ENCODE assay signal across 10 mouse cellular contexts in the genomic region with DNA sequence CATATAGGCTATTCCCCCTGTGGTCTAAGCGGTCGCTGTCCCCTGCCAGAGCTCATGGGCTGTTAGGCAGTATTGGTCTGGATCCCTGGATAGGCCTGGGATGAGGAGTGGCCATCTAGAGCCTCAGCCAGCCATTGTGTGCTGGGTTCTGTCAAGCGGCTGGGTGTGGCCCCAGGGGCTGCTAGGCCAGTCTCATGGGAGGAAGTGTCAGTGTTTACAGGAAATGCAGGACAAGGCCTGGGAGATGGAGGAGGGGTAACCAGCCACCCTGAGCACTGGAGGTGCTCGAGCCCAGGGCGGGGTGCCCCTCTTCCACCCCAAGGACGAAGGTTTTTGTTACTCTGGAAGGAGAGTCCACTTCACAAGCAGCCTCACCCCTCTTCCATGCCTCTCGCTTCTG. TPM values are rescaled to one million over a fixed set of nuclear protein-coding genes. Genes with fewer than 3 reads are reported as not detected.
DNase-seq lines count a peak whose midpoint lies in the region; ATAC-seq and TF ChIP-seq lines count a peak whose summit lies in the region.
"Had no signal": no experiment of that assay in that cellular context is flagged by ENCODE, and none has a peak within 500 bp of the region (broad histone marks: within the 10 kb centered on the region; RNA-seq: fewer than 3 reads in every experiment).

No protein-coding gene starts in this region.

- TF ChIP-seq CTCF in midbrain, postnatal 0 days (IDR thresholded peaks at IDR 0.05), result no peak

- intact Hi-C loops in gastrocnemius, postnatal 36 days (cut with DNase I), result no loop called here

- H3K4me3 ChIP-seq in stomach, embryonic 16.5 days (replicated peaks; ENCODE audit: low read length), result no peak overlapping the region
- H3K4me3 ChIP-seq in midbrain, postnatal 0 days (ENCODE audit: low read depth, low read length), result no peak overlapping the region
- H3K4me3 ChIP-seq in midbrain, embryonic 11.5 days (ENCODE audit: low read depth, low read length), result no peak overlapping the region

- 0 out of 2 replicates have a peak, but pooled peaks cover 6% of the 10 kb centered on the region for H3K4me1 ChIP-seq in stomach, embryonic 16.5 days (ENCODE audit: control insufficient read depth, insufficient read depth, low read length)
- H3K4me1 ChIP-seq in midbrain, postnatal 0 days (ENCODE audit: insufficient read depth, low read length), result peaks cover 5% of the 10 kb centered on the region; the same call in 1 of the 2 replicates
- no peaks in the 10 kb centered on the region for H3K4me1 ChIP-seq in midbrain, embryonic 11.5 days (ENCODE audit: control insufficient read depth, insufficient read depth, low read length)

- H3K9ac ChIP-seq in stomach, embryonic 16.5 days (ENCODE audit: low read length), result no peak overlapping the region
- no peak overlapping the region for H3K9ac ChIP-seq in midbrain, postnatal 0 days (replicated peaks; ENCODE audit: low read length, poor library complexity, severe bottlenecking)
- no peak overlapping the region for H3K9ac ChIP-seq in midbrain, embryonic 11.5 days (ENCODE audit: low read length)

- no peaks in the 10 kb centered on the region for H3K9me3 ChIP-seq in stomach, embryonic 16.5 days (replicated peaks; ENCODE audit: control insufficient read depth, low read length)
- H3K9me3 ChIP-seq in midbrain, postnatal 0 days (ENCODE audit: low read length), result no peaks in the 10 kb centered on the region
- no peaks in the 10 kb centered on the region for H3K9me3 ChIP-seq in midbrain, embryonic 11.5 days (ENCODE audit: control insufficient read depth, low read length)

- H3K27me3 ChIP-seq in stomach, embryonic 16.5 days (ENCODE audit: control insufficient read depth, insufficient read depth, low read length), result no peaks in the 10 kb centered on the region
- H3K27me3 ChIP-seq in midbrain, postnatal 0 days (ENCODE audit: insufficient read depth, low read length), result no peaks in the 10 kb centered on the region
- no peaks in the 10 kb centered on the region for H3K27me3 ChIP-seq in midbrain, embryonic 11.5 days (ENCODE audit: control insufficient read depth, insufficient read depth, low read length)

- ATAC-seq in stomach, embryonic 16.5 days (ENCODE audit: insufficient read depth, low FRiP score), result peak; percentile 46; the same call in 1 of the 2 replicates
- ATAC-seq in megakaryocyte progenitor cell, adult 5-6 weeks (replicated peaks; ENCODE audit: poor library complexity), result no peak
- ATAC-seq in midbrain, postnatal 0 days (ENCODE audit: low FRiP score), result no peak
- no peak for ATAC-seq in midbrain, embryonic 11.5 days (ENCODE audit: low FRiP score)

- 66% methylated on average over 7 of the region's 7 CpGs for WGBS in stomach, embryonic 16.5 days
- WGBS in midbrain, postnatal 0 days, result 85% methylated on average over 7 of the region's 7 CpGs
- WGBS in midbrain, embryonic 11.5 days, result 81% methylated on average over 7 of the region's 7 CpGs

- no peak overlapping the region for H3K4me2 ChIP-seq in stomach, embryonic 16.5 days (ENCODE audit: low read depth, low read length)
- no peak overlapping the region for H3K4me2 ChIP-seq in midbrain, postnatal 0 days (ENCODE audit: low read depth, low read length, poor library complexity, severe bottlenecking)
- no peak overlapping the region for H3K4me2 ChIP-seq in midbrain, embryonic 11.5 days

- H3K27ac ChIP-seq in stomach, embryonic 16.5 days (ENCODE audit: low read length), result no peak overlapping the region
- no peak overlapping the region for H3K27ac ChIP-seq in midbrain, postnatal 0 days (ENCODE audit: low read depth, low read length)
- no peak overlapping the region for H3K27ac ChIP-seq in midbrain, embryonic 11.5 days (ENCODE audit: low read depth, low read length)

- DNase-seq in ovary, postnatal 36 days (ENCODE audit: low spot score), result peak; percentile 14
- no peak for DNase-seq in ovary, postnatal 14 days (ENCODE audit: low spot score)
- peak; percentile 34 to 38 for DNase-seq in gastrocnemius, postnatal 36 days
- peak; percentile 74 for DNase-seq in kidney, postnatal 14 days
- DNase-seq in midbrain, postnatal 0 days (ENCODE audit: low spot score), result no peak
- no peak for DNase-seq in midbrain, embryonic 11.5 days (ENCODE audit: low spot score, missing footprints)
- DNase-seq: cerebellum, adult 8-10 months had no signal

- H3K36me3 ChIP-seq in stomach, embryonic 16.5 days (ENCODE audit: control insufficient read depth, insufficient read depth, low read length), result no peaks in the 10 kb centered on the region
- no peaks in the 10 kb centered on the region for H3K36me3 ChIP-seq in midbrain, postnatal 0 days (ENCODE audit: insufficient read depth, low read length)
- H3K36me3 ChIP-seq in midbrain, embryonic 11.5 days (ENCODE audit: control insufficient read depth, insufficient read depth, low read length), result no peaks in the 10 kb centered on the region

RNA-seq across cellular contexts. Expression of a gene that starts 36.3 kb away (rescaled TPM):
- total RNA-seq in gastrocnemius, postnatal 36 days (2021), result 10 to 100 TPM in 1 of 2 experiments, 1 to 10 TPM in 1; 6.8 to 10.3 TPM
- polyA plus RNA-seq in stomach, embryonic 16.5 days (2015; fragmentation: Nextera tagmentation; extraction: Ambion mirVana), result 8.1 and 8.2 TPM in 2 replicates
- 0.24 and 0.32 TPM in 2 replicates for total RNA-seq in megakaryocyte progenitor cell, adult 5-6 weeks (2015)
- 0.41 TPM in 1 of 2 replicates, not detected in the other for total RNA-seq in megakaryocyte progenitor cell, adult 5-6 weeks (2017)
- 13.8 TPM in 2 replicates for total RNA-seq in midbrain, postnatal 0 days (2014; rRNA removed)
- 7.9 and 8.1 TPM in 2 replicates for polyA plus RNA-seq in midbrain, postnatal 0 days (2015; fragmentation: Nextera tagmentation; extraction: Ambion mirVana)
- 3.5 and 4.0 TPM in 2 replicates for polyA plus RNA-seq in midbrain, embryonic 11.5 days (2014; fragmentation: Nextera tagmentation; extraction: Ambion mirVana)
- total RNA-seq: megakaryocyte, adult 5-6 weeks had no signal

Comparison
In these comparisons a context has a peak if more than half of its experiments do, and no peak if none do; other contexts are left out.
1. DNase-seq: peak in ovary, postnatal 36 days (single experiment), gastrocnemius, postnatal 36 days (2 of 2) and kidney, postnatal 14 days (single experiment); none in ovary, postnatal 14 days (single experiment), midbrain, postnatal 0 days (single experiment) and midbrain, embryonic 11.5 days (single experiment).
2. RNA of a gene that starts 36.3 kb away (total RNA-seq): 13.8 TPM in midbrain, postnatal 0 days and 6.8 to 10.3 TPM in gastrocnemius, postnatal 36 days; 0.24 to 0.41 TPM in megakaryocyte progenitor cell, adult 5-6 weeks; every median in the first group is over 4 times any median in the second.